Mouse (Mus musculus): ENCODE data around the gene Zfp683. TPM values are rescaled to one million over a fixed set of nuclear protein-coding genes. Genes with fewer than 3 reads are reported as not detected.

Gene Zfp683
- polyA plus RNA-seq (2017; shearing (Covaris generic)), result 2.1 TPM

GRCm38 (mm10) chr4:134053538-134053937 lies at the start of gene Zfp683:
Gene Zfp683, plus strand, starts transcription at chr4:134053838.

GRCm38 (mm10) chr4:134018779-134019145 lies 34.9 kb upstream of the Zfp683 start, which contains the start of gene Lin28a:
Gene Lin28a, minus strand, starts transcription at chr4:134018841.

GRCm38 (mm10) chr4:134060135-134060865 lies 6.7 kb downstream of the Zfp683 start, which contains the start of gene Crybg2:
Gene Crybg2, plus strand, starts transcription at chr4:134060815.

DNA sequence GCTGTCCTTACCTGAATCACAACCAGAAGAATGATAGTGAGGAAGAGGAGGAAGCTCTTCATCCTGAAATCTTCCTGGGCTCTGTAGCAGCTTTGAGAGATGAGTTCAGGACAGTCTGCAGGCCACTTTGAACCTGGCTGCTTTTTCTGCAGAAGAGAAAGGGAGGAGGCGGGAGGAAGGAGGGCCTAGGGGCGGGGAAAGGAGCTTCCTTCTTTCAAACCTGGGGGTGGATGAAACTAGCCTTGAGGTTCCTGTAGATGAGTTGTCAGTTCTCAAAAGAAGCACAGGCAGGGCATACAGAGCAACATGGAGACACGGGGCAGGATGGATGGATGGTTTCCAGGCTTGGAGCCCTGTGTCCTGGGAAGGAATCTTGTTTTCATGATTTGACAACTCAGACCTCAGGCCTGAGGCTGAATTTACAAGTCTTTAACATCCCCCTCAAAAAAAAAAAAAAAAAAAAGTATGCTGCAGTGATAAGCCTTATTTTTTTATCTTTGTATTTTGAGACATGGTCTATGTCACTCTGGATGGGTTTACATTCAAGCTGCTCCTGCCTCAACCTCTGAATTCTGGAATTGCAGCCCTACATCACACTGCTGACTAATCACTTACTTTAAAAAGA lies 41.4 kb downstream of the Zfp683 start, which contains the start of gene Cd52:
Cd52 (minus strand) TSS at position 160 of the 625 bp plus-strand sequence.

DNA sequence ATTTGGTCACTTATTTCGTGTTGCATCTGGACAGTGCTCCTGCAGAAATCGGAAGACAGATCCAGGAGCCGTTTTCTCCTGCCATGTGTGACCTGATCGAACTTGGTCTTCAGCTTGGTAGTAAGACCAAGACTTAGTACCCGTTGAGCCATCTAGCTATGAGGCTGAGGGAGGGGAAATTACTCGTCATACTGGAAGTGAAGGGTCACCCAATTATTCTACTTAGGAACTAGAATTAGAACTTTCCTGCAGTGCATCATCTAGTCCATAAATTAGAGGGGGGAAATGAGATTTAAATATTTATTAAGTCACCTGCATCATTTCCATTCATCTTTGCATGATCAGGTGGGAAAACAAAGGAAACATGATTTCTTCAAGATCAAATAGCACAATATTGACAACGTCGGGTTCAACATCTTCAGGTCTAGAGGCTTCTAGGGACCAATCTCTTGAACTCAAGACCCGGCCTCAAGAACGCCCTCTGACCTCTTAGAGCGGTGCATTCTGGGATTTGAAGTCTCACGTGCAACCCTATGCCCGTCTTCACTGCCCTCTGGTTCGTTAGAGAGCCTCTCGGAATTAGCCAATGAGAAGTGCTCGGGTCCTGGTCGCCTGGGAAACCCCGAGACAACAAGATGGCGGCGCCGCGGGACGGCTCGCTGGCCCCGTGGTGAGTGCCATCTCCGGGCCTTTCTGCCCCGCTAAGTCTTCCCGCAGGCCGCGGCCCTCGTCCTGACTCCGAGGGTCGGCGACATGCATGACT lies 48.5 kb downstream of the Zfp683 start, which contains the start of gene Ubxn11:
Ubxn11 (plus strand) TSS at position 592 of the 763 bp plus-strand sequence.

Other genes starting within 250 kb of the Zfp683 start
- 263 TPM for gene Rps6ka1, start 166.0 kb upstream of the Zfp683 start, polyA plus RNA-seq (2017; shearing (Covaris generic))
- 443 TPM for gene Hmgn2, start 85.2 kb upstream of the Zfp683 start, polyA plus RNA-seq (2017; shearing (Covaris generic))
- gene Dhdds, start 52.9 kb upstream of the Zfp683 start, polyA plus RNA-seq (2017; shearing (Covaris generic)), result 37.9 TPM
- not detected for gene Lin28a, start 35.0 kb upstream of the Zfp683 start, polyA plus RNA-seq (2017; shearing (Covaris generic))
- 18.0 TPM for gene Crybg2, start 7.0 kb downstream of the Zfp683 start, polyA plus RNA-seq (2017; shearing (Covaris generic))
- 3,141 TPM for gene Cd52, start 41.2 kb downstream of the Zfp683 start, polyA plus RNA-seq (2017; shearing (Covaris generic))
- 57.8 TPM for gene Ubxn11, start 48.7 kb downstream of the Zfp683 start, polyA plus RNA-seq (2017; shearing (Covaris generic))
- 1,589 TPM for gene Sh3bgrl3, start 75.0 kb downstream of the Zfp683 start, polyA plus RNA-seq (2017; shearing (Covaris generic))
- 73.8 TPM for gene Cep85, start 133.3 kb downstream of the Zfp683 start, polyA plus RNA-seq (2017; shearing (Covaris generic))
- gene Gm7534, start 149.2 kb downstream of the Zfp683 start, polyA plus RNA-seq (2017; shearing (Covaris generic)), result not detected
- gene Catsper4, start 173.5 kb downstream of the Zfp683 start, polyA plus RNA-seq (2017; shearing (Covaris generic)), result not detected
- not detected for gene Cnksr1, start 184.6 kb downstream of the Zfp683 start, polyA plus RNA-seq (2017; shearing (Covaris generic))
- gene E130218I03Rik, start 189.8 kb downstream of the Zfp683 start, polyA plus RNA-seq (2017; shearing (Covaris generic)), result 4.7 TPM
- 12.8 TPM for gene Zfp593, start 191.8 kb downstream of the Zfp683 start, polyA plus RNA-seq (2017; shearing (Covaris generic))
- gene Gm30191, start 193.1 kb downstream of the Zfp683 start, polyA plus RNA-seq (2017; shearing (Covaris generic)), result not detected
- gene Grrp1, start 200.3 kb downstream of the Zfp683 start, polyA plus RNA-seq (2017; shearing (Covaris generic)), result not detected
- 22.7 TPM for gene Pdik1l, start 234.1 kb downstream of the Zfp683 start, polyA plus RNA-seq (2017; shearing (Covaris generic))

Measured in CD4-positive, CD25-positive, alpha-beta regulatory T cell, adult 9 weeks (primary cell).